Mouse (Mus musculus) embryonic facial prominence, embryonic 12.5 days (tissue): Measurements from ENCODE around the gene Fcho2. TPM values are rescaled to one million over a fixed set of nuclear protein-coding genes. Genes with fewer than 3 reads are reported as not detected.

Source experiments
- ATAC-seq: fragments of 200-750 bp; cut with Nextera tagmentation; 2 replicates; pipeline ENCODE4 v1.8.0; 2017; ENCODE audit not compliant: insufficient number of reproducible peaks, insufficient read depth, low FRiP score, low TSS enrichment
- H3K27ac ChIP-seq: fragments of 300-500 bp; sonication (generic); 2 replicates; pipeline ENCODE4 v1.5.1; 2016; ENCODE audit warnings: mild to moderate bottlenecking
- H3K27me3 ChIP-seq: fragments of 300-500 bp; sonication (generic); 2 replicates; pipeline ENCODE4 v1.6.1; 2016; ENCODE audit warnings: mild to moderate bottlenecking, moderate library complexity
- H3K36me3 ChIP-seq: fragments of 300-500 bp; sonication (generic); 2 replicates; pipeline ENCODE4 v1.6.1; 2016; ENCODE audit warnings: mild to moderate bottlenecking
- H3K4me1 ChIP-seq: fragments of 300-500 bp; sonication (generic); 2 replicates; pipeline ENCODE4 v1.6.1; 2016
- H3K4me2 ChIP-seq: fragments of 300-500 bp; sonication (generic); replicated peaks from 2 replicates; pipeline ENCODE4 v1.6.1; 2016; ENCODE audit warnings: mild to moderate bottlenecking, moderate library complexity
- H3K4me3 ChIP-seq: fragments of 300-500 bp; sonication (generic); 2 replicates; pipeline ENCODE4 v1.5.1; 2016; ENCODE audit warnings: mild to moderate bottlenecking
- H3K9ac ChIP-seq: fragments of 300-500 bp; sonication (generic); 2 replicates; pipeline ENCODE4 v1.6.1; 2016; ENCODE audit warnings: mild to moderate bottlenecking, moderate library complexity
- H3K9me3 ChIP-seq: fragments of 300-500 bp; sonication (generic); 2 replicates; pipeline ENCODE4 v1.6.1; 2016; ENCODE audit warnings: mild to moderate bottlenecking, moderate library complexity
- WGBS: fragments of 180-500 bp; shearing (Covaris S2); methylation state at CpG from one replicate; pipeline ENCODE4 v1.1.7; 2016; 5-methylcytosine and 5-hydroxymethylcytosine counted together
- polyA plus RNA-seq: library from polyadenylated mRNA; unstranded; fragments of >200 nt; fragmentation: Nextera tagmentation; extraction: Ambion mirVana; gene quantifications from 2 replicates; pipeline ENCODE4 v1.2.1, GENCODE M21; 2016

Fcho2 gene
- polyA plus RNA-seq, 1 experiment from 2014 or later, result 51.5 TPM

DNA sequence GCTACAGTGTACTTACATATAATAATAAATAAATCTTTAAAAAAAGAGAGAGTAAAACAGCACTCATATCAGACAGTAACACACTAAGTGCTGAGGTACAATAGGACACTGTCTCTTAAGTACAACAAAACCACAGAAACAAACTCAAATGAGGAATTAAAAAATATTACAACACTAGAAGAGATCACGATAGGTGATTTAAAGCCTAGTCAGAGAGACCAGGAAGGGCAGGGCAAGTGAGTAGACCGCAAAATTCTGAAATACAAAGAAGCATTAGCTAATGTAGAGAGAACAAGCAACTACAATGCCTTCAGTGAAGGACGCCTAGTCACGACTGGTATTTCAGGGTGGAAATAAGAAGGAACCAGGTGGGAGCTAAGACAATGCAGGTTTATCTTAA, 11.6 kb downstream of the Fcho2 start:
- H3K27ac ChIP-seq, result no peak overlapping the region
- no peak overlapping the region for H3K4me2 ChIP-seq
- H3K27me3 ChIP-seq, result no peaks in the 10 kb centered on the region
- peaks cover 44% of the 10 kb centered on the region for H3K36me3 ChIP-seq
- H3K4me3 ChIP-seq, result no peak overlapping the region
- whole genome bisulfite sequencing, result 87% methylated on average over 4 of the region's 4 CpGs
- peaks cover 6% of the 10 kb centered on the region; the same call in 1 of the 2 replicates for H3K9me3 ChIP-seq
- no peaks in the 10 kb centered on the region for H3K4me1 ChIP-seq
- no peak overlapping the region for H3K9ac ChIP-seq
- ATAC-seq, result no peak

DNA sequence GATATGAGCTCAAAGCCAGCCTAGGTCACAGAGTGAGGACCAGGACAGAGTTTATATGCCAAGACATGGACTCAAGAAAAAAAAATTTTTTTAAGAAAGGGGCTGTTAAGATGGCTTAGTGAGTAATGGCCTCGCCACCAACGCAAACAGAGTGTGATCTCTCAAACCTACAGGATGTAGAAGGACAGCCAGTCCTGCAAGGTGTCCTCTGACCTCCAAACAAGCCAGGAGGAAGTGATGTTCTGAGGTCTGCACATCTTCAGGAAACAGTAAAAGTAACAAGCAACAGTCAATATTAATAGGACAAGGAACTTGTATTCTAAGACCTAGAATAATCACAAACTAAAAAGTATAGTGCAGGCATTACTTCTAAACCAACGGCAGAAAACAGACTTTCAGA, 12.3 kb downstream of the Fcho2 start:
- H3K36me3 ChIP-seq, result peaks cover 46% of the 10 kb centered on the region
- 89% methylated on average over 3 of the region's 3 CpGs for WGBS

DNA sequence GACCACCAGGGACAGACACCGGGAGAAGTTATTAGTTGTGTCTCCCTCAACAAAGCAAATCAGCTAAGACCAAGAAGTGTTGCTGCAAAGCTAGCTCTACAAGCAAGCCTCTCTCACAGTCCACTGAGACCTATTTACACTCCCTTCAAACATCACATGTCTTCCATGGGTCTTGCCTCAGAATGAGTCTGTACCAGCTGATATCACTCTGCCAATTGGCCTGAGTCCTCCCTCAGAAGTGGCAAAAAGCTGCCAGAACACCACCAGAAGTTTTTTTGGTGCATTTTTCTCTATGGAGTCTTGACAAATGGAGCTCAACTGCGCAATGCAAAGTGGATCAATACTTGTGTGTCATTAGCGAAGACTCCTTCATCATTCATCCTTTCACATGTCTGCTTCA, 19.7 kb downstream of the Fcho2 start:
- 95% methylated on average over 3 of the region's 3 CpGs for WGBS
- peaks cover 27% of the 10 kb centered on the region for H3K36me3 ChIP-seq
- no peak for ATAC-seq

More for the DNA sequence above, 12.3 kb downstream of the Fcho2 start:
- H3K9ac ChIP-seq, result no peak overlapping the region
- no peak for ATAC-seq
- H3K27ac ChIP-seq, result no peak overlapping the region
- H3K4me3 ChIP-seq, result no peak overlapping the region
- H3K4me2 ChIP-seq, result no peak overlapping the region
- H3K27me3 ChIP-seq, result no peaks in the 10 kb centered on the region
- no peaks in the 10 kb centered on the region for H3K4me1 ChIP-seq
- H3K9me3 ChIP-seq, result peaks cover 6% of the 10 kb centered on the region; the same call in 1 of the 2 replicates

DNA sequence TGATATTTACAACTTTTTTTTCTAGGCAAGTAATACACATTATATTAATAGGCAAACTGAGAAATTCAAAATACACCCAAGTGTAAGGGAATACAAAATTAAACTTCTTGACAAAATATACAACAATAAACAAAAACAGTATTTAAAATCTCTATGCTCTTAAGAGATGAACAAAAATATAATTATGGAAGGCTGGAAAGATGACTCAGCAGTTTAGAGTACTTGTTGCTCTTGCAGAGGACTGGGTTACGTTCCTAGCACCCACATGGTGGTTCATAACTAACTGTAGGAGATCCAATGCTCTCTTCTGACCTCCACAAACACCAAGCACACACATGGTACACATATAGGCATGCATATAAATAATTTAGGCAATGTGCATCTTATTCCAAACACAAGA, 22.4 kb downstream of the Fcho2 start:
- no peak overlapping the region for H3K9ac ChIP-seq

More for the DNA sequence above, 19.7 kb downstream of the Fcho2 start:
- Histone ChIP-seq H3K4me3 (no peak overlapping the region), H3K27ac (no peak overlapping the region), H3K9ac (no peak overlapping the region), H3K4me2 (no peak overlapping the region), H3K9me3 (peaks cover 2% of the 10 kb centered on the region; the same call in 1 of the 2 replicates), H3K4me1 (no peaks in the 10 kb centered on the region), H3K27me3 (no peaks in the 10 kb centered on the region)

DNA sequence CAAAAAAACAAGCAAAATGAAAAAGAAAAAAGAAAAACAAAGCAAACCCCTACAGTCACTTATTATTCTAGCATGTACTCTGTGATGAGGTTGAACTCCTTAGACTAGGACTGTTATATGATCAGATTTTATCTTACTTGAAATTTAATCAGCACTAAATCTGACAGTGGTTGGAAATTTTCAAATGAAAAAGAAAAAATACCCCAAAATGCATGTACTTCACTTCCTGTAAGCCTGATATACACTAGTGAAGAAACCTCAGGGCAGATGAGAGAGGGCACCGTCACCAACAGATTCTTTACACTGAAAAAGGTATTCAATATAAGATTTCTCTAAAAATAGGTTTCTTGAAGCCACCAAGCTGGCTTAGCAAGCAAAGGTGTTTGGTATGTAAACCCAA, 23.6 kb downstream of the Fcho2 start:
- 90% methylated on average over 1 of the region's 1 CpGs for WGBS
- H3K4me1 ChIP-seq, result no peaks in the 10 kb centered on the region
- H3K9ac ChIP-seq, result no peak overlapping the region
- no peak overlapping the region for H3K4me3 ChIP-seq
- no peak overlapping the region for H3K4me2 ChIP-seq
- H3K36me3 ChIP-seq, result peaks cover 10% of the 10 kb centered on the region; the same call in 1 of the 2 replicates
- H3K27ac ChIP-seq, result no peak overlapping the region
- H3K27me3 ChIP-seq, result no peaks in the 10 kb centered on the region
- ATAC-seq, result no peak
- no peaks in the 10 kb centered on the region for H3K9me3 ChIP-seq

More for the DNA sequence above, 22.4 kb downstream of the Fcho2 start:
- Histone ChIP-seq H3K27ac (no peak overlapping the region), H3K4me2 (no peak overlapping the region), H3K27me3 (no peaks in the 10 kb centered on the region), H3K4me1 (no peaks in the 10 kb centered on the region), H3K4me3 (no peak overlapping the region), H3K36me3 (peaks cover 10% of the 10 kb centered on the region; the same call in 1 of the 2 replicates), H3K9me3 (no peaks in the 10 kb centered on the region)
- 95% methylated on average over 1 of the region's 1 CpGs for WGBS
- ATAC-seq, result no peak

DNA sequence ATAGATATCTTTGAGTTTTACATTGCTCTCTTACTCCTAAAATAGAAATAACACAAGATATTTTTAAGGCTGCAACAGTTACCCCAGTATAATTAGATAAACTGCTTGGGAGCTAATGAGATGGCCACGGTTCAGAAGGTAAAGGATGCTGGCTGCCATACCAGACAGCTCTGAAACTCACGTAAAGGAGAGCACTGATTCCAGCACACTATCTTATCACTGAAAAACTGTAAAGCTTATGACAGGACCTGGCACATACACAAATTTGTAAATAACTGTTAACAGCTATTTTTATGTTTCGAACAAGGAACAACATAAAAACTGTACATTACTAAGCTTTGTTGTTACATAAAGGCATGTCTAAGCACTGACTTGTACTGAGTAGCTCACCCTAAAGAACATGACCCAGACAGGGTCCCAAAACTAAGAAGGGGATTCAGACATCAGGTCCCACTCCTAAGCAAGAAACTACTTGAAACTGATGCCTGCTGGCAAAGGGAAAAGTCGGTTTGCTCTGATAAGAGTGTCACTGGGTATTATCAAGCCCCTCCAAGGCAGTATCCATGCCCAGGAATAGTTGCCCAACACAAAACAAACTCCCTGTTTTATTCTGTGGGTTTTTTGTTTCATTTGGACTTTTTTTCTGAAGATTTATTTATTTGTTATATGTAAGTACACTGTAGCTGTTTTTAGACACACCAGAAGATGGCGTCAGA, 28.1 kb downstream of the Fcho2 start:
- no peak overlapping the region for H3K27ac ChIP-seq
- no peak overlapping the region for H3K4me3 ChIP-seq
- no peak for ATAC-seq
- no peaks in the 10 kb centered on the region for H3K4me1 ChIP-seq
- H3K27me3 ChIP-seq, result no peaks in the 10 kb centered on the region
- WGBS, result 88% methylated on average over 5 of the region's 5 CpGs
- H3K36me3 ChIP-seq, result peaks cover 18% of the 10 kb centered on the region
- H3K9ac ChIP-seq, result no peak overlapping the region
- H3K4me2 ChIP-seq, result no peak overlapping the region
- H3K9me3 ChIP-seq, result no peaks in the 10 kb centered on the region

DNA sequence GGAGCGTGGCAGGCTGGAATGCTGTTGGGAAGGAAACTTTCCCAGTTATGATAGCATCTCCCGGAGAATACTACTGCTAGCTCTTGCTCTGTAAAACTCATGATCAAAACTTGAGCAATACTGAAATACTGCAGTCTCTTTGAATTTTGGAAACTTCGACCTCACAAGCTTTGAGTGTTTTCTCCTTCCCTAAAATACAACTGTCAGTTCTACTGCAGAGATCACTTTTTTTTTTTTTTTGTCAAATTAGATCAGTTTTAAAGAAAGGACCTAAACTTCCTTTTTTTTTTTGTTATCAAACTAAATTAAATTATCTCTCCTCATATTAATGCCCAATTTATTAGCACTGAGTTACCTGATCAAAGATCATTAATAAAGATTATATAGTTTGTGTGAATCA, 37.3 kb downstream of the Fcho2 start:
- Histone ChIP-seq H3K9me3 (no peaks in the 10 kb centered on the region), H3K27me3 (no peaks in the 10 kb centered on the region), H3K27ac (no peak overlapping the region), H3K4me2 (no peak overlapping the region), H3K4me1 (no peaks in the 10 kb centered on the region), H3K36me3 (peaks cover 35% of the 10 kb centered on the region), H3K4me3 (no peak overlapping the region), H3K9ac (no peak overlapping the region)
- no peak for ATAC-seq
- 93% methylated on average over 3 of the region's 3 CpGs for WGBS

DNA sequence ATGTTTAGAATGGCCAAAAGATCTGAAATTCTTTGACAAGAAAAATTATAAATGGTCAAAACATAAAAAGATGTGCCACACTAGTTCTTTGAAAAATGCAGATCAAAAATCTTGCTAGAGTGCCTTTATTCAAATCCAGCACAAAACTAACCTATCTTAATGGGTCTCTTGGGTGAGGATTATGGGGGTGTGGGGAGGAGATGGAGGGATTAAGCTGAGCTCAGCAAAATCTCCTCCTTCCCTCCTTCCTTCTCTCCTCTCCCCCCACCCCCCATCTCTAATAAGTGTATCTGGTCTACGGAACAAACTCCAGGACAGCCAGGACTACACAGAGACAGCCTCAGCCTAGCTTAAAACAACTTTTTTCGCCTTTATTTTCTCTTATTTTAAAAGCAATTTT, 43.8 kb downstream of the Fcho2 start:
- 85% methylated on average over 2 of the region's 2 CpGs for WGBS
- Histone ChIP-seq H3K4me1 (no peaks in the 10 kb centered on the region), H3K27ac (no peak overlapping the region), H3K36me3 (peaks cover 19% of the 10 kb centered on the region), H3K4me3 (no peak overlapping the region), H3K4me2 (no peak overlapping the region), H3K9ac (no peak overlapping the region), H3K27me3 (no peaks in the 10 kb centered on the region), H3K9me3 (no peaks in the 10 kb centered on the region)
- ATAC-seq, result no peak

DNA sequence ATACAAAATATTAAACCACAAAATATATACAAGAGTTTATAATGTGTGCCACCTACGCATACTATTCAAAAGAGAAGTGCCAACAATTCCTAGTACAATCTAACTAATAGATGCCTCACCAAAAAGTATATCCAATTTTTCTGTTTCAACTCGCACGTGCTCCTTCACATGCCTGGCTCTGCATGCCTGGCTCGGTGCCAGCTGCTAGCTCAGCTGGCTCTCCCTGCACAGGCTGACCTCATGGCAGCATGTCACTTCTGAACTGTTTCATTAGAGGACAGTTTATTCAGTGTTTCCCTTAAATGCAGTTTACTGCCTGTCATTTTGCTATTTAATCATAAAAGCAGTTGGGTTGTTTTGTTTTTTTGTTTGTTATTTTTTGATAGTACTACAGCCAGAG, 46.9 kb downstream of the Fcho2 start:
- H3K27me3 ChIP-seq, result no peaks in the 10 kb centered on the region
- no peak for ATAC-seq
- no peak overlapping the region for H3K9ac ChIP-seq
- H3K36me3 ChIP-seq, result 0 out of 2 replicates have a peak, but pooled peaks cover 7% of the 10 kb centered on the region
- 51% methylated on average over 4 of the region's 4 CpGs for WGBS
- no peaks in the 10 kb centered on the region for H3K4me1 ChIP-seq
- H3K9me3 ChIP-seq, result no peaks in the 10 kb centered on the region
- H3K4me2 ChIP-seq, result no peak overlapping the region
- H3K27ac ChIP-seq, result no peak overlapping the region
- no peak overlapping the region for H3K4me3 ChIP-seq

DNA sequence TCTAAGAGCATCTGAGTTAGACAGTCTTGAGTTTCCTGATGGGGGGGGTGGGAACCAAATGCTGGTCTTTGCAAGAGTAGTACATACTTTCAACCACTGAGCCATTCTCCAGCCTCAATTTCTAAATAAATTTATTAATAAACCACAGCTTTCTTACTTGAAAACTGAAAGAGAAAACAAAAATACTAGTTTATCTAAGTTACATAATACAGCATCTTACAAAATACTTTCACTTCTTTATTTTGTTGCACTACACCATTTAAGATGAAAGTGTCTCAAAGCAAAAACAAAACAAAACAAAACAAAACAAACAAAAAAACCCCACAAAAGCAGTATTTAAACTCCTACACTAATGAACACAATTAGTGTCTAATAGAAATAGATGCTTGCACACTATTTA, 53.5 kb downstream of the Fcho2 start:
- no peak for ATAC-seq
- H3K27ac ChIP-seq, result no peak overlapping the region
- H3K4me2 ChIP-seq, result no peak overlapping the region
- H3K9me3 ChIP-seq, result no peaks in the 10 kb centered on the region
- no peak overlapping the region for H3K4me3 ChIP-seq
- H3K9ac ChIP-seq, result no peak overlapping the region
- H3K27me3 ChIP-seq, result no peaks in the 10 kb centered on the region
- no peaks in the 10 kb centered on the region for H3K4me1 ChIP-seq
- H3K36me3 ChIP-seq, result peaks cover 13% of the 10 kb centered on the region

DNA sequence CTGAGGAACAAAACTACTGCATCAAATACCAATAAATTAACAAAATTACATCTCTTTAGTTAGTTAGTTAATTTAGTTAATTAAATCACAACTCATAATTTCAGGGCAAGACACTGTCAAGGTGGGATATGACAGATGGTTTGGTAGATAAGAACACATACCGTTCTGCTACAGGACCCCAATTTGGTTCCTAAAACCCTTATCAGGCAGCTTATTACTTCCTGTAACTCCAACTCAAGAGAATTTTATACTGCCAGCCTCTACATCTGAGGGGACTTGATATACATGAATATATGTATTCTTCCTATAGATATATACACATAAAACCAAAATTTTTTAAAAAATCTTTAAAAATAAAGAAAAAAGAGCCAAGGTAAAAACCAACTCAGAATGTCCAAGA, 59.4 kb downstream of the Fcho2 start:
- no peak overlapping the region for H3K4me3 ChIP-seq
- H3K36me3 ChIP-seq, result peaks cover 7% of the 10 kb centered on the region; the same call in 1 of the 2 replicates
- WGBS, result 92% methylated on average over 1 of the region's 1 CpGs
- ATAC-seq, result no peak
- H3K4me1 ChIP-seq, result no peaks in the 10 kb centered on the region
- H3K9me3 ChIP-seq, result no peaks in the 10 kb centered on the region
- H3K4me2 ChIP-seq, result no peak overlapping the region
- no peak overlapping the region for H3K27ac ChIP-seq
- H3K27me3 ChIP-seq, result no peaks in the 10 kb centered on the region
- no peak overlapping the region for H3K9ac ChIP-seq

DNA sequence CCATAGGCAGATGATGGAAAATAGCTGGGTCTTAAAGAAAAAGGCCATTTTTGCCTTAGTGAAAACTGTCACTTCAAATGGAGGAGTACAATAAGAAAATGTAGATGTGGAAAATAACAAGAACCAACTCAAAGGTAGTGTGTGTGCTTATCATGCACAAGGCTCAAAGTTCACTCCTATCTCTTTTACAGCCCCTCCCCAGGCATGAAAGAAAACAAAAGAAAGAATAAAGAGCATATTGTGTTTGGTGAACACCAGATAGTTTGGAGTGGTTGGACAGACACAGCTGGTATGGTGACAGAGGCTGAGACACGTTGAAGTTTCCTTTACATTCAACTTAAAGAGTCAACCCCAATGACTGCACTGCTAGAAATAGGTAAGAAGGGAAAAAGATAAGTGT, 70.6 kb downstream of the Fcho2 start:
- Histone ChIP-seq H3K4me2 (no peak overlapping the region), H3K9me3 (no peaks in the 10 kb centered on the region), H3K27me3 (no peaks in the 10 kb centered on the region), H3K4me1 (no peaks in the 10 kb centered on the region), H3K4me3 (no peak overlapping the region), H3K27ac (no peak overlapping the region), H3K9ac (no peak overlapping the region), H3K36me3 (peaks cover 37% of the 10 kb centered on the region)
- WGBS, result 63% methylated on average over 1 of the region's 1 CpGs
- no peak for ATAC-seq
